Mouse (Mus musculus): ENCODE results near the gene Phyhd1. TPM values are rescaled to one million over a fixed set of nuclear protein-coding genes. Genes with fewer than 3 reads are reported as not detected.

Gene Phyhd1
- polyA plus RNA-seq, 1 experiment from 2014 or later: 10.5 TPM

DNA sequence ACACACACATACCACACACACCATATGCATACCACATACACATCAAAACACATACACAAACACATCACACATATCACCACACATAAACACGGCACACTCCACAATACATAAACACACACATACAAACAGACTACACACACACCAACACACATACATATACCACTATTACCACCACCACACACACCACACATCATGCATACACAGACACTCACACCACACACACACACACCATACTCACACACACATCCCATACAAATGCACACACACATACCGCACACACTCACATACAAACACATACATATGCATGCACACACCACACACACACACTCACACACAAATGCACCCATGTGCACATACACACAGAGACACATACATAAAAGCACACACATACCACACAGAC is 1.5 kb downstream of the Phyhd1 start:
- H3K4me2 ChIP-seq: peak overlapping the region; percentile 52

DNA sequence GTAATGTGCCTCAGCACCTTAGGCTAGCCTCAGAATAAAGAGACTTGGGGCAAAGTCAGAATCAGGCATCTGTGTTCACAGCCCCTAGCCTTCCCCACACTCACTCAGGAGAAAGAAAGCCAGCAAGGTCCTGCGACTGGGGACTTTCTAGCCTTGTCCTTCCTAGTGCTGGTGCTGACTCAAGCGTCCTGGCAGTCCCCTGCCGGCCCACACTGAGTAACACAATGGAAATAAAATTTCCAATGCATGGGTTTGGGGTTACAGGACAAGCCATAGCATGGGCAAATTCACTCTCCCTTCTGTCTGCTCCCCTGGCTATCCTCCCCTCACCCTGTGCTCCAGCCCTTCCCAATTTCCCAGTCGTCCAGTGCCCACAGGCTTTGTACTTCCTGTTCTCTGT is 2.4 kb downstream of the Phyhd1 start:
- H3K27me3 ChIP-seq (replicated peaks; ENCODE audit: control insufficient read depth, insufficient read depth, low read length): no peaks in the 10 kb centered on the region
- no peaks in the 10 kb centered on the region for H3K9me3 ChIP-seq (ENCODE audit: control insufficient read depth, low read length)
- no peak for ATAC-seq (replicated peaks; ENCODE audit: low FRiP score)
- H3K27ac ChIP-seq (ENCODE audit: low read depth, low read length): no peak overlapping the region
- 56% methylated on average over 4 of the region's 4 CpGs for WGBS
- peaks cover 33% of the 10 kb centered on the region for H3K4me1 ChIP-seq (replicated peaks; ENCODE audit: control insufficient read depth, insufficient read depth, low read length)
- no peak overlapping the region for H3K9ac ChIP-seq (ENCODE audit: low read depth, low read length)
- DNase-seq (ENCODE audit: low spot score): no peak
- no peak overlapping the region for H3K4me2 ChIP-seq
- H3K4me3 ChIP-seq (ENCODE audit: low read depth, low read length): no peak overlapping the region
- 0 out of 2 replicates have a peak, but pooled peaks cover 6% of the 10 kb centered on the region for H3K36me3 ChIP-seq (ENCODE audit: control insufficient read depth, insufficient read depth, low read length)

More for the DNA sequence above, 1.5 kb downstream of the Phyhd1 start:
- H3K4me3 ChIP-seq (ENCODE audit: low read depth, low read length): peak overlapping the region; percentile 29; the same call in 1 of the 2 replicates
- DNase-seq (ENCODE audit: low spot score) (no peak), ATAC-seq (replicated peaks; ENCODE audit: low FRiP score) (no peak)
- H3K9me3 ChIP-seq (ENCODE audit: control insufficient read depth, low read length): no peaks in the 10 kb centered on the region
- WGBS: 87% methylated on average over 2 of the region's 2 CpGs
- H3K27ac ChIP-seq (ENCODE audit: low read depth, low read length): no peak overlapping the region
- no peaks in the 10 kb centered on the region for H3K27me3 ChIP-seq (replicated peaks; ENCODE audit: control insufficient read depth, insufficient read depth, low read length)
- H3K36me3 ChIP-seq (ENCODE audit: control insufficient read depth, insufficient read depth, low read length): peaks cover 7% of the 10 kb centered on the region; the same call in 1 of the 2 replicates
- no peak overlapping the region for H3K9ac ChIP-seq (ENCODE audit: low read depth, low read length)
- H3K4me1 ChIP-seq (replicated peaks; ENCODE audit: control insufficient read depth, insufficient read depth, low read length): peaks cover 33% of the 10 kb centered on the region

GRCm38 (mm10) chr2:30269241-30269990 is 3.4 kb downstream of the Phyhd1 start:
- Histone ChIP-seq H3K4me3 (ENCODE audit: low read depth, low read length) (no peak overlapping the region), H3K36me3 (ENCODE audit: control insufficient read depth, insufficient read depth, low read length) (0 out of 2 replicates have a peak, but pooled peaks cover 4% of the 10 kb centered on the region), H3K27ac (ENCODE audit: low read depth, low read length) (no peak overlapping the region), H3K9me3 (ENCODE audit: control insufficient read depth, low read length) (no peaks in the 10 kb centered on the region), H3K9ac (ENCODE audit: low read depth, low read length) (no peak overlapping the region), H3K27me3 (replicated peaks; ENCODE audit: control insufficient read depth, insufficient read depth, low read length) (no peaks in the 10 kb centered on the region), H3K4me2 (no peak overlapping the region), H3K4me1 (replicated peaks; ENCODE audit: control insufficient read depth, insufficient read depth, low read length) (peaks cover 33% of the 10 kb centered on the region)
- no peak for DNase-seq (ENCODE audit: low spot score)
- WGBS: 79% methylated on average over 17 of the region's 17 CpGs
- no peak for ATAC-seq (replicated peaks; ENCODE audit: low FRiP score)

DNA sequence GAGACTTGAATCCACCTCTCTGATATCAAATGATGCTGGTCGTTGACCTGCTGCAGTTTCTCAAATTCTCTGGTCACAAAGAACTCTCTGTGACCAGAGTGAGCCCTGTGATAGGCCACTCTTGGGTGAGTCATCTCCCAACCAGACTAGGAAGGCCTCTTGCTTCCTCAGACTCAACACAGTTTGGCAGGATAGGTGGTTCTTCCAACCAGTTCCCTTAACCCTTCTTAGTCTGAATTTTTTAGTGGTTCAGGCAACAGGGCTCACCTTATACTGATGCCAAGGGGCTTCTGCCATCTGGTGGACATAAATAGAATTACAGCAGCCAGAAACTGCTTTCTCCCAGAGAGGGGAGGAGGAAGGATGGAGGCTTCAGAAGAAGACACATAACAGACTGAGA is 4.1 kb downstream of the Phyhd1 start:
- H3K4me3 ChIP-seq (ENCODE audit: low read depth, low read length): no peak overlapping the region
- H3K27me3 ChIP-seq (replicated peaks; ENCODE audit: control insufficient read depth, insufficient read depth, low read length): no peaks in the 10 kb centered on the region
- no peak overlapping the region for H3K27ac ChIP-seq (ENCODE audit: low read depth, low read length)
- no peak overlapping the region for H3K4me2 ChIP-seq
- 13% methylated on average over 1 of the region's 1 CpGs for WGBS
- H3K9me3 ChIP-seq (ENCODE audit: control insufficient read depth, low read length): no peaks in the 10 kb centered on the region
- peaks cover 28% of the 10 kb centered on the region for H3K4me1 ChIP-seq (replicated peaks; ENCODE audit: control insufficient read depth, insufficient read depth, low read length)
- ATAC-seq (replicated peaks; ENCODE audit: low FRiP score): peak; percentile 74
- peak; percentile 46 for DNase-seq (ENCODE audit: low spot score)
- H3K36me3 ChIP-seq (ENCODE audit: control insufficient read depth, insufficient read depth, low read length): no peaks in the 10 kb centered on the region
- H3K9ac ChIP-seq (ENCODE audit: low read depth, low read length): no peak overlapping the region

- Histone ChIP-seq H3K4me1 (replicated peaks; ENCODE audit: control insufficient read depth, insufficient read depth, low read length) (peaks cover 7% of the 10 kb centered on the region), H3K9me3 (ENCODE audit: control insufficient read depth, low read length) (no peaks in the 10 kb centered on the region), H3K36me3 (ENCODE audit: control insufficient read depth, insufficient read depth, low read length) (no peaks in the 10 kb centered on the region; the same call in 1 of the 2 replicates), H3K27me3 (replicated peaks; ENCODE audit: control insufficient read depth, insufficient read depth, low read length) (no peaks in the 10 kb centered on the region), H3K27ac (ENCODE audit: low read depth, low read length) (no peak within 1 kb of the TSS), H3K4me3 (ENCODE audit: low read depth, low read length) (no peak within 1 kb of the TSS), H3K9ac (ENCODE audit: low read depth, low read length) (no peak within 1 kb of the TSS), H3K4me2 (no peak within 1 kb of the TSS)
- DNase-seq (ENCODE audit: low spot score) (no peak), ATAC-seq (replicated peaks; ENCODE audit: low FRiP score) (no peak)
- 88% methylated on average over 11 of the region's 11 CpGs for WGBS
Observed at GRCm38 (mm10) chr2:30280743-30281142, 14.7 kb downstream of the Phyhd1 start, which contains the start of gene Gm28038. TSS of gene Gm28038 (plus strand) at chr2:30281043.

- Histone ChIP-seq H3K36me3 (ENCODE audit: control insufficient read depth, insufficient read depth, low read length) (no peaks in the 10 kb centered on the region; the same call in 1 of the 2 replicates), H3K4me3 (ENCODE audit: low read depth, low read length) (no peak overlapping the region), H3K27me3 (replicated peaks; ENCODE audit: control insufficient read depth, insufficient read depth, low read length) (no peaks in the 10 kb centered on the region), H3K9ac (ENCODE audit: low read depth, low read length) (no peak overlapping the region), H3K9me3 (ENCODE audit: control insufficient read depth, low read length) (no peaks in the 10 kb centered on the region), H3K27ac (ENCODE audit: low read depth, low read length) (no peak overlapping the region), H3K4me2 (no peak overlapping the region), H3K4me1 (replicated peaks; ENCODE audit: control insufficient read depth, insufficient read depth, low read length) (peaks cover 7% of the 10 kb centered on the region)
- ATAC-seq (replicated peaks; ENCODE audit: low FRiP score) (no peak), DNase-seq (ENCODE audit: low spot score) (no peak)
- 80% methylated on average over 3 of the region's 3 CpGs for WGBS
Observed at GRCm38 (mm10) chr2:30281651-30282050, 15.6 kb downstream of the Phyhd1 start.

DNA sequence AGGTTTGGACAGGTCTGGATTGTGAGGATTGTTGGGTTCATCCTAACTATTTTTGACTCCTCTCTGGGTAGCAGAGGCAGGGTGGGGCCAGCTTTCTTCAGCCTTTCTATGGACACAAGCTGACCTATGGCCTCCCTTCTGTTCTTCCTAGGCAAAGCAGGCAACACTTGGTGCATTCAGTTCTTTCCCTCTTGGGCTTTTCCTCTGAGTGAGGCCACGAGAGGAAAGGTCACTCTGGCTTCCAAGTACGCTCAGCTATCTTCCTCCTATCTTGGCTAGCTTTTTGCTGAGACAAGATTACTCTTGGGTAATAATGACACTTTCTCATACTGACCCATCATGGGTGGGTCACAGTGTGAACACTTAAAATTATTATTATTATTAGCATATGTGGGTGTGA is 17.2 kb downstream of the Phyhd1 start:
- no peak for ATAC-seq (replicated peaks; ENCODE audit: low FRiP score)
- Histone ChIP-seq H3K4me2 (no peak overlapping the region), H3K4me1 (replicated peaks; ENCODE audit: control insufficient read depth, insufficient read depth, low read length) (peaks cover 18% of the 10 kb centered on the region), H3K36me3 (ENCODE audit: control insufficient read depth, insufficient read depth, low read length) (peaks cover 3% of the 10 kb centered on the region; the same call in 1 of the 2 replicates), H3K9ac (ENCODE audit: low read depth, low read length) (no peak overlapping the region), H3K27ac (ENCODE audit: low read depth, low read length) (no peak overlapping the region), H3K9me3 (ENCODE audit: control insufficient read depth, low read length) (no peaks in the 10 kb centered on the region), H3K4me3 (ENCODE audit: low read depth, low read length) (no peak overlapping the region), H3K27me3 (replicated peaks; ENCODE audit: control insufficient read depth, insufficient read depth, low read length) (no peaks in the 10 kb centered on the region)
- WGBS: 87% methylated on average over 2 of the region's 2 CpGs
- DNase-seq (ENCODE audit: low spot score): no peak

GRCm38 (mm10) chr2:30285004-30285403 is 19.0 kb downstream of the Phyhd1 start:
- no peak for ATAC-seq (replicated peaks; ENCODE audit: low FRiP score)
- WGBS: 80% methylated on average over 5 of the region's 5 CpGs
- no peaks in the 10 kb centered on the region for H3K27me3 ChIP-seq (replicated peaks; ENCODE audit: control insufficient read depth, insufficient read depth, low read length)
- no peaks in the 10 kb centered on the region for H3K9me3 ChIP-seq (ENCODE audit: control insufficient read depth, low read length)
- peak overlapping the region; percentile 99 for H3K4me2 ChIP-seq
- H3K9ac ChIP-seq (ENCODE audit: low read depth, low read length): peak overlapping the region; percentile 93; the same call in 1 of the 2 replicates
- H3K4me1 ChIP-seq (replicated peaks; ENCODE audit: control insufficient read depth, insufficient read depth, low read length): peaks cover 20% of the 10 kb centered on the region
- DNase-seq (ENCODE audit: low spot score): no peak
- H3K27ac ChIP-seq (ENCODE audit: low read depth, low read length): no peak overlapping the region
- peaks cover 6% of the 10 kb centered on the region; the same call in 1 of the 2 replicates for H3K36me3 ChIP-seq (ENCODE audit: control insufficient read depth, insufficient read depth, low read length)
- H3K4me3 ChIP-seq (ENCODE audit: low read depth, low read length): peak overlapping the region; percentile 88

Data from liver, embryonic 11.5 days (tissue).